Mouse (Mus musculus): ENCODE data around the gene Vsir. TPM values are rescaled to one million over a fixed set of nuclear protein-coding genes. Genes with fewer than 3 reads are reported as not detected.

The Vsir gene
- polyA plus RNA-seq, 1 experiment from 2014 or later = 2.6 TPM

DNA sequence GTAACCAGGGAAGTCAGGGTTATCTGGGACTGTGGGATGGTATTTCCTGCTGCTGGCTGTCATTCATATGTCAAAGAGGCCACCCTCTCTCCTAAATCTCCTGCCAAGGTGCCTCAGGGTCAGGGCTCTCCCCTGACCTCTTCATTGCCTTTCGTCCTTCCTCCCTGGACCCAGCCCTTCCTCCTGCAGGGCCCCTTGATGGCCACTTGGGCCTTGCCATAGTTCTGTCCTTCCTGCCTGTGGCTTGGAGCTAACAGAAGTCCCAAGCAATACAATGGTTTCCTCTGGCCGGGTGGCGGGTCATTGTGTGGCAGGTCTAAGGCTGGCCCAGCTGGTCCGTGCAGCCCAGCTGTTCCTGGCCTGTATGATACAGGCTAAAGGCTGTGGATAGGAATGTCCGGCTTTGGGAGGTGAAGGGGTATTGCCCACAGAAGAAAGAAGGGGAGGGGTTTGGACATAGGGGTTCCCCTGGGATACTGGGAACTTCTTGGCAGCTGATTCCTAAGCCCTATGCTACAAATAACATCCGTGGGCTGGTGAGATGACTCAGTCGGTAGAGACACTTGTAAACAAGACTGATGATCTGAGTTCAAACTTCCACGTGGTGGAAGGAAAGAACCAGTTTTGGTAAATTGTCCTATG is 27.4 kb downstream of the Vsir start:
- DNase-seq (ENCODE audit: low spot score) = peak; percentile 46
- Histone ChIP-seq H3K4me1 (peaks cover 41% of the 10 kb centered on the region), H3K27me3 (replicated peaks; ENCODE audit: low read depth, poor library complexity, severe bottlenecking) (no peaks in the 10 kb centered on the region), H3K27ac (replicated peaks) (peak overlapping the region; percentile 77), H3K36me3 (replicated peaks) (no peaks in the 10 kb centered on the region), H3K4me3 (no peak overlapping the region), H3K9me3 (no peaks in the 10 kb centered on the region)
- WGBS = 39% methylated on average over 8 of the region's 8 CpGs

DNA sequence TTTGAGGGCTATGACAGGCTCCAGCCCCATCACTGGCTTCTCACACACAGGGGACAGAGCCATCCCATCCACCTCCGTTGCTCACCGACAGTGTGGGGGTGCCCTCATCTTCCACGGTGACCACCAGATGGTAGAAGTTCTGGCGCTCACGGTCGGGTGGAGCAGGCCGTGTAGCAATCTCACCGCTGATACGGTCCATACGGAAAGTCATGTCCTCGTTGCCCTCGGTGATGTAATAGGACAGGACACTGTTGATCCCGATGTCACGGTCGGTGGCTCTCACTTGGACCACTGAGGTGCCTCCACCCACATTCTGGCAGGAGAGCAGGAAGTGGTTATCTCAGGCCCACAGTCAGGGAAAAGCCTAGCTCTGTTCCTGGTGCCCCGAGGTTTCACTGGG is 30.1 kb downstream of the Vsir start:
- Histone ChIP-seq H3K27ac (replicated peaks) (no peak overlapping the region), H3K4me1 (peaks cover 47% of the 10 kb centered on the region), H3K27me3 (replicated peaks; ENCODE audit: low read depth, poor library complexity, severe bottlenecking) (no peaks in the 10 kb centered on the region), H3K36me3 (replicated peaks) (no peaks in the 10 kb centered on the region), H3K4me3 (no peak overlapping the region), H3K9me3 (no peaks in the 10 kb centered on the region)
- DNase-seq (ENCODE audit: low spot score) = no peak
- 91% methylated on average over 16 of the region's 16 CpGs for WGBS

DNA sequence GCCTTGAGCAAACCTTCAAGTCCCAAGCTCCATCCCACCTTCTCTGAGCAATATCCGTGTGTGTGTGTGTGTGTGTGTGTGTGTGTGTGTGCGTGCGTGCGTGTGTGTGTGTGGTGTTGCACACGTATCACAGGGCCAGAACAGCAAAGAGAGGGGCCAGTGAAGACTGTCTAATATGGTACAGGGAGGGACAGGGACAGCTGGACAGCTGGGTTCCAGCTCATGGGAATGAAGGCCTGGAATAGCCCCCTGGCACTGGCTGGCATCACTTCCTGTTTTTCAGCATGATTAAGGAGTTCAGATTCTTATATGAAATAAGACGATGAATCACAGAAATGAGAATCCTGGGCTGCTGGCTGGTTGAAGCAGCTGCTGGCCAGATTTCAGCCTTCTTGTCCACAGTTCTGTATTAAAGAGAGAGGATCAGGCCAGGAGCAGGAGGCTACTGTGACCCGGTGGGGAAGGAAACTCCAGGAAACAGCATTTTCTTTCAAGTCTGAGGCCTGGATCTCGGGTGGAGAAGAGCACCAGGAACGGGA is 32.8 kb downstream of the Vsir start:
- DNase-seq (ENCODE audit: low spot score) = no peak
- H3K9me3 ChIP-seq = no peaks in the 10 kb centered on the region
- H3K4me1 ChIP-seq = peaks cover 30% of the 10 kb centered on the region
- WGBS = 73% methylated on average over 9 of the region's 9 CpGs
- H3K27me3 ChIP-seq (replicated peaks; ENCODE audit: low read depth, poor library complexity, severe bottlenecking) = no peaks in the 10 kb centered on the region
- no peaks in the 10 kb centered on the region for H3K36me3 ChIP-seq (replicated peaks)
- H3K4me3 ChIP-seq = no peak overlapping the region
- H3K27ac ChIP-seq (replicated peaks) = no peak overlapping the region; the same call in 1 of the 2 replicates

DNA sequence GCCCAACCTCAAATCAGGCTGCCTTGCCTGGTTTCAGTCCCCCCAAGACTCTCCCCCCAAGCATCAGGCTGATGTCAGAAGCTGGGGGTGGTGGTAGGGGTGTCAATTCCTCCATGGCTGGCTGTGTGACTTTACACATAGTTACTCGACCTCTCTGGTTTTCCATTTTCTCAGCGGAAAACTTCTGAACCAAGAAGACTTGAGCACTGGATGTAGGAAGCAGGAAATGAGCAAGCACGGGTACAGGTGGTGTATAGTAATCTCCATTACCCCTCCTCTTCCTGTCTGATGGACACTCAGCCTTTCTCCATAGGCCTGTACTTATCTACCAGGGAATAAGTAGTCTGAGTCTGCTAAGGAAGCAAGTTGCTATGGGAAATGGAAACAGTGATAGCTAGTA is 33.6 kb downstream of the Vsir start:
- H3K4me1 ChIP-seq = peaks cover 24% of the 10 kb centered on the region
- H3K36me3 ChIP-seq (replicated peaks) = no peaks in the 10 kb centered on the region
- no peaks in the 10 kb centered on the region for H3K9me3 ChIP-seq
- H3K27me3 ChIP-seq (replicated peaks; ENCODE audit: low read depth, poor library complexity, severe bottlenecking) = no peaks in the 10 kb centered on the region
- no peak overlapping the region for H3K27ac ChIP-seq (replicated peaks)
- H3K4me3 ChIP-seq = no peak overlapping the region
- no peak for DNase-seq (ENCODE audit: low spot score)
- 75% methylated on average over 3 of the region's 3 CpGs for WGBS

DNA sequence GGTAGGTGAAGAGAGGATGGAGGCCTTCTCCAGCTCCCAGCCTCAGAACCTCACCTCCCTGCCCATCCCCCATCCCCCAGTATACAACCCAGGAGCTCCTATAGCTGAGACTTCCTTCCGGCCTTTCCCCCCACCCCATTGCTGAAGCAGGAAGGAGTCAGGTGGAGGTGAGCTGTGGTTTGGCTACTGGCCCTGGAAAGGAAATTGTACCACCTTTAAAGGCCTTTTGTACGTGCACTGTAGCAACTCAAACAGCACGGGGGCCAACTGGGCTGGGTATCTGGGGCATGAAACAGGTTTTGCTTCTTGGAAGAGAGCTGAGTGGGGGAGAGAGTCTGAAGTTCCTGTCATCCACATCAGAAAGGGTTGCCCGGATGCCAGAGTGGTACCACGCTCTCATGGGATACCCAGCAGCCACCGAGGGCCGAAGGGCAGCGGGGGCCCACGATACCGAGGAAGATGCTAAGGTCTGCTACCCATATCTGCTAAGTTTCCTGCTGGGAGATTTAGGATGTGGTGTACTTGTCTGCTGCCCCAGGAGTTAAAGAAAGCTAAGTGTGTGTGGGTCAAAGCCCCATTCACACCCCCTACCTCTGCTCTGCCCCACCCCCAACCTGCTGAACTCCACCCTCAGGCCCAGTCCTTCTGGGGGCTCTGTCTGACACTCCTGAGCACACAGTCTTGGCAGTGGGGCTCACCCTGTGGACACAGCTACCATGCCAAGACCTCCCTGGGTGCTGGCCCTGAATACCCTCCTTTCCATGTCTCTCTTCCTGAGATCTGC is 34.7 kb downstream of the Vsir start:
- Histone ChIP-seq H3K4me1 (peaks cover 16% of the 10 kb centered on the region), H3K36me3 (replicated peaks) (no peaks in the 10 kb centered on the region), H3K9me3 (no peaks in the 10 kb centered on the region), H3K27me3 (replicated peaks; ENCODE audit: low read depth, poor library complexity, severe bottlenecking) (no peaks in the 10 kb centered on the region), H3K4me3 (no peak overlapping the region), H3K27ac (replicated peaks) (no peak overlapping the region)
- WGBS = 70% methylated on average over 10 of the region's 10 CpGs
- no peak for DNase-seq (ENCODE audit: low spot score)

DNA sequence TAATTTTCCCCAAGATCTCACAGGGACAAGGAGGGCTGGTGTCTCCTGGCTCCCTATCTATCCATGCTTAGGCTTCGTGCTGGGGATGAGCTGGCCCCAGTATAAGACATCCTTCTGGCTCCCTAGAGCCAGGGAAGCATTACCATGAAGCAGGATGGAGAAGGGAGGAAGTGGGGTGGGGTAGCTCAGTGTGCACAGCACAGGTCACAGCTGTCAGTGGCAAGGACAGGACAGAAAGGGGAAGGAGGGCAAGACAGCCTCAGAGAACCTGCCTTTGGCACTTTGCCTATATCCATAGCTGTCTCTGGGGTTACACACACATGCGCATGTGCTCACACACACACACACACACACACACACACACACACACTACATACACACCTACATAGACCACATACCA is 41.7 kb downstream of the Vsir start:
- no peaks in the 10 kb centered on the region for H3K36me3 ChIP-seq (replicated peaks)
- H3K9me3 ChIP-seq = no peaks in the 10 kb centered on the region
- WGBS = 87% methylated on average over 2 of the region's 2 CpGs
- no peak overlapping the region for H3K4me3 ChIP-seq
- no peaks in the 10 kb centered on the region for H3K27me3 ChIP-seq (replicated peaks; ENCODE audit: low read depth, poor library complexity, severe bottlenecking)
- H3K4me1 ChIP-seq = peaks cover 11% of the 10 kb centered on the region
- no peak for DNase-seq (ENCODE audit: low spot score)
- no peak overlapping the region for H3K27ac ChIP-seq (replicated peaks)

DNA sequence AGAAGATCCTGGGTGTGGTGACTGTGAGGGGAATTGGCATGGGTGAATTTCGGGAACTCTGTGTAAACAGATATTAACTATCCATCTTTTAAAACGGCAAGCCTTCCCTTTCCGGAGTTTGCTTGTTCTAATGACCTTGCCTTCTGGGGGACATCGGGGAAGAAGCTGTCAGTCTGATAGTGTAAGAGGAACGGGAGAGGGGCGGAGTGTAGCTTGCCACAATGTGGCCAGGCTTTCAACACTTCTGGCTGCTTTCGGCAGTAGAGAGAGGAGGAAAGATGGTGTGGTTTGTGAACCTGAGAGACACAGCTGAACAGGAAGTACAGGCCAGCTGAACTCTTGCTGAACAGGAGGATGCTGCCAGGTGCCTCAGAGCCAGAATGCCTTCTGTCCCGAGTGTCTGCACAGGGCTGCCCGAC is 42.8 kb downstream of the Vsir start:
- WGBS = 64% methylated on average over 9 of the region's 9 CpGs
- Histone ChIP-seq H3K27ac (replicated peaks) (no peak overlapping the region), H3K4me3 (no peak overlapping the region), H3K36me3 (replicated peaks) (no peaks in the 10 kb centered on the region), H3K9me3 (no peaks in the 10 kb centered on the region), H3K4me1 (peaks cover 11% of the 10 kb centered on the region), H3K27me3 (replicated peaks; ENCODE audit: low read depth, poor library complexity, severe bottlenecking) (no peaks in the 10 kb centered on the region)
- DNase-seq (ENCODE audit: low spot score) = no peak

DNA sequence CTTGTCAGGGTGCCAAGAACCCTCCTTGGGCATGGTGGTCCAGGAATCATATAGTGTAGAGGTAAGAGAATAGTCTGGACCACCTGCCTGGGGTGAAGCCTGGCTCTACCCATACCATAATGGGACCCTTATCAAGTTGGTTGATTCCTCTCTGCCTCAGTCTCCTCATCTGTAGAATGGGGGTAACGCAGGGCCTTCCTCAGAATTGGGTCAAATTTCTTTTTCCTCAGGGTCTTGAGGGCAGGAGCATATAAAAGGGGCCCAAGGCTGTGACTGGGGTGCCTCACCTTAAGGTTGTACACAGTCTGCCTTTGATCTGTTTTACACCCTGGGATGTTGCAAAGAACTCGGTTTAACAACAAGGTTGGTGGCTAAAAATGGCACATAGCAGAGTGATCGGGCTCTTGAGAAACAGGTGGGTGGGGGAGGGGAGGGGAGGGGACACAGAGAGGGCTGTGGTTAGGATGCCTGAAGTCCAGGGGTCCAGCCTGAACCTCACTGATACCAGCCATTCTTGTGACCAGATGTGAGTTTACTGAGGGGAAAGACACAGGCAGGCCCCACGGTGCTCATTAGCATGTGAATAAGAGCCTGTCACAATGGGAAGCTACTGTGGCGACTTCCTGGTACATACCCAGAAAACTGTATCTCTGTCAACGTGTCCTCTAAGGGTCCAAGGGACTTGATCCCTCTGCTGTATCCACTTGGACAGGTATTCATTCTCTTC is 43.7 kb downstream of the Vsir start:
- Histone ChIP-seq H3K36me3 (replicated peaks) (no peaks in the 10 kb centered on the region), H3K4me1 (peaks cover 11% of the 10 kb centered on the region), H3K27me3 (replicated peaks; ENCODE audit: low read depth, poor library complexity, severe bottlenecking) (no peaks in the 10 kb centered on the region), H3K9me3 (no peaks in the 10 kb centered on the region), H3K4me3 (no peak overlapping the region), H3K27ac (replicated peaks) (no peak overlapping the region)
- no peak for DNase-seq (ENCODE audit: low spot score)
- WGBS = 38% methylated on average over 6 of the region's 6 CpGs

DNA sequence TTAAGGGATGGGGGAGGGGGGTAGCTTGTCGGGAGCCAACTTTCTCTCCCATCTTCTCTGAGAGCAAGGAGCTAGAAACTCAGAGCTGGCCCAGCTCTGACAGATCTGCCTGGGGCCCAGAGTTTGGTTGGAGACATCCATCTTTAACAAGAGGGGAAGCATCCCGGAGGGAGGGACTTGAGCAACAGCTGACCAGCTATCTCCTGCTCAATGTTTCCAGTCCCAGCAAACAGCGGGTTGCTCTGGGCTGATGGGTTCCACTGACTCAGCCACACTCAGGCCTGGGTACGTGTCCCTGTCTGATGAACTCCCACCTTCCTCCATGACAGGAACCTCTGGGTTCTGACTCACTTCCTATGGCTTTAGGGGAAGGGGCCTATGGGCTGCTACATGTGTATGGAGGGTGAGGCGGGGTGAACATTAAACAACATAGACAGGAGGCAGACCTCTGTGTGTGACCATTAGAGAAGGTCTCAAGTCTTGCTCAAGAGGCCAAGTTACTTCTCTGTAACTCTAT is 44.3 kb downstream of the Vsir start:
- Histone ChIP-seq H3K27me3 (replicated peaks; ENCODE audit: low read depth, poor library complexity, severe bottlenecking) (no peaks in the 10 kb centered on the region), H3K27ac (replicated peaks) (no peak overlapping the region), H3K4me3 (no peak overlapping the region), H3K36me3 (replicated peaks) (no peaks in the 10 kb centered on the region), H3K9me3 (no peaks in the 10 kb centered on the region), H3K4me1 (peaks cover 11% of the 10 kb centered on the region)
- DNase-seq (ENCODE audit: low spot score) = no peak
- WGBS = 64% methylated on average over 5 of the region's 5 CpGs

DNA sequence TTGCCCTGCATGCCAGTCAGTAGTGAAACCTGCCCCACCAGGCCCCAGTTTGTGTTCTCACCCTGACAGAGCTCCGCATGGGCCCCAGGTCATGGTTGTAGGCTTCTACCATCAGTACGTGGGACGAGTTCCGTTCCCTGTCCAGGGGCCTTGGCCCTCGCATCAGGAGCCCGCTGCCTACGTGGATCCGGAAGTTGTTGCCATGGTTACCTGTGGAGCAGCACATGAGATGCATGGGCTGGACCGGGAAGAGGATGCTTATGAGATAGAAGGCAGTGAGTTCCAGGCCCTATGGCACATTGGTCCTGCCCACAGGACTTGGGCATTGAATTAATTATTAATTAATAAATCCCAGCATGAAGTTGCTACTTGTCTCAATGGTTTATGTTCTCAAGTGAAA is 45.0 kb downstream of the Vsir start:
- no peak overlapping the region for H3K27ac ChIP-seq (replicated peaks)
- no peak overlapping the region for H3K4me3 ChIP-seq
- no peak for DNase-seq (ENCODE audit: low spot score)
- no peaks in the 10 kb centered on the region for H3K9me3 ChIP-seq
- no peaks in the 10 kb centered on the region for H3K27me3 ChIP-seq (replicated peaks; ENCODE audit: low read depth, poor library complexity, severe bottlenecking)
- WGBS = 94% methylated on average over 9 of the region's 9 CpGs
- peaks cover 11% of the 10 kb centered on the region for H3K4me1 ChIP-seq
- no peaks in the 10 kb centered on the region for H3K36me3 ChIP-seq (replicated peaks)

DNA sequence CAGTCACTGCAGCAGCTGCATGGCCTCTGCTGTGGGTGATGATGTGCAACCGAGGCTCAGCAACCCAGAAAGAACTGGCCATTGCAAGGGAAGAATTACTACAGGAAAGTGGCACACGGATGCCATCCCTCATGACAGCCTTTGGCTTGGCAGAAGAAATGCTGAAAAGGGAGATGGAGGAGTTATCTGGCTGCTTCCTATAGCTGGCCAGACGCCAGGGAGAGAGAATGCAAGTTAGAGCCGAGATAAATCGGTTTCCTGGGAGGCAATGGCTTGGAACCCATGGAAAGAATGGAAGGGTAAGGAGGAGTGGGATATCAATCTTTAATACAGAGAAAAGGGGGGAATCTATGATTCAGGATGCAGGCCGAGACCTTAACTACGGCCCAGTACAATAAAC is 48.3 kb downstream of the Vsir start:
- H3K4me3 ChIP-seq = no peak overlapping the region
- H3K27ac ChIP-seq (replicated peaks) = no peak overlapping the region
- peaks cover 16% of the 10 kb centered on the region for H3K4me1 ChIP-seq
- 89% methylated on average over 7 of the region's 7 CpGs for WGBS
- H3K36me3 ChIP-seq (replicated peaks) = no peaks in the 10 kb centered on the region
- no peaks in the 10 kb centered on the region for H3K27me3 ChIP-seq (replicated peaks; ENCODE audit: low read depth, poor library complexity, severe bottlenecking)
- DNase-seq (ENCODE audit: low spot score) = no peak
- H3K9me3 ChIP-seq = no peaks in the 10 kb centered on the region

DNA sequence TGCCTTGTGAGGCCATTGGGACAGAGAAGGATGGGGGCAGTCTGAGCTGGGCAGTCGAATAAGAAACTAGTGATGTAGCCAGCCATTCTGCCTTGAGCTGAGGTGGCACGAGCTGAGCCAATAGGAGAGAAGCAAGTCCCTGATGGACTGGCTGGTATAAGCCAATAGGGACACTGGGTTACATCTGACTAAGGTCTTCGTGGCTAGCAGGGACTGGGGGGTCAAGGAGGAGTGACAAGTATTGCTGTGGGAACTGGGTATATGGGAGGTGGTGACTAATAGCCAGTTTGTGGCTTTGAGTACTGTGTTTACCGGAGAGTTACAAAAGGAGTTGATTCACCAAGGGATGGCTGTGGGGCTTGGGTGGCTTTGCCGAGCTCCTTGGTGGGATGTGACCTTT is 49.0 kb downstream of the Vsir start:
- H3K9me3 ChIP-seq = no peaks in the 10 kb centered on the region

More for the DNA sequence above, 49.0 kb downstream of the Vsir start:
- no peaks in the 10 kb centered on the region for H3K27me3 ChIP-seq (replicated peaks; ENCODE audit: low read depth, poor library complexity, severe bottlenecking)
- no peaks in the 10 kb centered on the region for H3K36me3 ChIP-seq (replicated peaks)
- H3K4me1 ChIP-seq = peaks cover 20% of the 10 kb centered on the region
- H3K27ac ChIP-seq (replicated peaks) = no peak overlapping the region
- DNase-seq (ENCODE audit: low spot score) = no peak
- H3K4me3 ChIP-seq = no peak overlapping the region
- 66% methylated on average over 5 of the region's 5 CpGs for WGBS
